Comparison of ENCODE assay signal across 28 mouse cellular contexts in the genomic region with DNA sequence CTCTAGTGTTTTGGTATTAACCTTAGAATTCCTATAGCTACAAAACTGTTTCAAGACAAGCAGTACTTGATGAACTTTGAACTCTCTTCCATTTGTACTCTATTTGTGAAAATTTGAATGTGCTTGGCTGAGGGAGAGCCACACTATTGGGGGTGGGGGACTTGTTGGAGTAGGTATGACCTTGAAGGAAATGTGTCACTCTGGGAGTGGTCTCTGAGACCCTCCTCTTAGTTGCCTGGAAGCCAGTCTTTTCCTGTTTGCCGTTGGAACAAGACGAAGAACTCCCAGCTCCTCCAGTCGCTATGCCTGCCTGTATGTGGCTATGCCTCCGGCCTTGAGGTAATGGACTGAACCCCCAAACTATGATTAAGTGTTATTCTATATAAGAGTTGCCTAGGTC.
"Had no signal": no experiment of that assay in that cellular context is flagged by ENCODE, and none has a peak within 500 bp of the region (broad histone marks: within the 10 kb centered on the region; RNA-seq: fewer than 3 reads in every experiment).

No protein-coding gene starts in this region.

- H3K27me3 ChIP-seq: heart, embryonic 13.5 days; heart, embryonic 15.5 days; hindbrain, embryonic 12.5 days; hindbrain, embryonic 13.5 days; hindbrain, embryonic 15.5 days; intestine, embryonic 15.5 days; kidney, embryonic 15.5 days had no signal

- H3K27ac ChIP-seq: heart, embryonic 13.5 days; heart, embryonic 15.5 days; hindbrain, embryonic 10.5 days; hindbrain, embryonic 12.5 days; hindbrain, embryonic 13.5 days; hindbrain, embryonic 14.5 days; hindbrain, embryonic 15.5 days; hindbrain, postnatal 0 days; intestine, embryonic 15.5 days; kidney, embryonic 15.5 days; kidney, postnatal 0 days; layer of hippocampus, adult 2 months; left cerebral cortex, adult 2 months had no signal

- H3K9ac ChIP-seq: heart, embryonic 13.5 days; heart, embryonic 15.5 days; hindbrain, embryonic 12.5 days; hindbrain, embryonic 13.5 days; hindbrain, embryonic 14.5 days; hindbrain, embryonic 15.5 days; intestine, embryonic 15.5 days; kidney, embryonic 15.5 days had no signal

- DNase-seq: heart, postnatal 10 days; heart, postnatal 14 days; heart, postnatal 36 days; heart, postnatal 4 days; kidney, adult 11 months; kidney, adult 18-20 months; kidney, adult 2 months; kidney, adult 8-10 months; kidney, adult 9 months; kidney, postnatal 14 days; kidney, postnatal 25 days; kidney, postnatal 36 days; kidney, postnatal 4 days; layer of hippocampus, adult 9-11 months; layer of hippocampus, postnatal 36 days had no signal

- H3K4me1 ChIP-seq: heart, embryonic 15.5 days; hindbrain, embryonic 10.5 days; hindbrain, embryonic 12.5 days; hindbrain, embryonic 13.5 days; hindbrain, embryonic 15.5 days; intestine, embryonic 15.5 days; kidney, embryonic 15.5 days had no signal

- H3K36me3 ChIP-seq: heart, embryonic 13.5 days; heart, embryonic 15.5 days; hindbrain, embryonic 10.5 days; hindbrain, embryonic 12.5 days; hindbrain, embryonic 13.5 days; hindbrain, embryonic 15.5 days; intestine, embryonic 15.5 days; kidney, embryonic 15.5 days had no signal

- H3K9me3 ChIP-seq: heart, embryonic 13.5 days; heart, embryonic 15.5 days; hindbrain, embryonic 10.5 days; hindbrain, embryonic 12.5 days; hindbrain, embryonic 13.5 days; hindbrain, embryonic 15.5 days; intestine, embryonic 15.5 days; kidney, embryonic 15.5 days had no signal

- H3K4me3 ChIP-seq: heart, embryonic 13.5 days; heart, embryonic 15.5 days; hindbrain, embryonic 10.5 days; hindbrain, embryonic 12.5 days; hindbrain, embryonic 13.5 days; hindbrain, embryonic 15.5 days; intestine, embryonic 15.5 days; kidney, embryonic 15.5 days; layer of hippocampus, adult 2 months; left cerebral cortex, adult 2 months had no signal
